8 mouse cellular contexts compared by ENCODE assay signal in the genomic region with DNA sequence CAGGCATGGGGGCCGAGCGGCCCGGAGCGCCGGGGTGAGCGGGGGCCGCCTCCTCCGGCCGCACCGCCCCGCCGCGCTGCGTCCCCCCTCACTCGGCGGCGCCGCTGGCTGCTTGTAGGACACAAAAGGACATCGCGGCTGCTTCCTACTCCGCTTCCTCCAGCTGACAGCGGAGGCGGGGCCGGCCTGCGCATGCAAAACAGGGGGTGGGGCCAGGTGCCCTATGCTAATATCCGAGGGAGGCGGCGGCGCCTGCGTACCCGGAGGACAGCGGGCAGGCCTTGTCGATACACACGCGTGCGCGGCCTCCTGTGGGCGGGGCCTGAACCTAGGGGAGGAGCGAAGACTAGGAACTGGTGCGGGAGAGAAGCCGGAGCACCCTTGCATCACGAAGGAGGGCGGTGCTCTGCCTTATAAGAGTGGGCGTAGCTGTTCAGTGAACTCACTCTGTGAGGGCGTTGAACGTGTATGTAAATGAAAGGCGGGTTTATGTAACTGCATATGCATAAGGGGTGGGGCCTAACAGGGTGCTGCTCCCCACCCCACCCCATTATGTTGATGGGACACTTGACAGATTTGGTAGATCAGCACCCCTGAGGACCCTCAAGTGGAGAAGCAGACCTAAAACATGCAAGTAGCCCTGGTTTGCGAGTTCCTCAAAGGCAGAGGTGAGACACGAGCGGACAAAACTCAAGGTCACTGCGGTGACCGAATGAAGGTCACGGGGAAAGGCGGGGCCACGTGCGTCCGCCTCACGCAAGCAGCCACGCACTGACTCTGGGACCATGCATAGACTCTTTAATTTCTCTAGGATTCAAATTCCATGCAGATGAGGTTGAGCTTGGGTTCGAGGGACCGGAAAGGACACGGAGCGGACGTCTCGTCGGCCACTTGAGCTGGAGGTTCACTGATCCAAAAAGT. TPM values are rescaled to one million over a fixed set of nuclear protein-coding genes. Genes with fewer than 3 reads are reported as not detected.
DNase-seq lines count a peak whose midpoint lies in the region; ATAC-seq lines count a peak whose summit lies in the region.

A gene (minus strand): TSS at position 167 of the 921 bp plus-strand sequence.

- peaks cover 35% of the 10 kb centered on the region for H3K27me3 ChIP-seq in hindbrain, embryonic 16.5 days (replicated peaks; ENCODE audit: control insufficient read depth, insufficient read depth, low read length)

- peak within 1 kb of the TSS; percentile 87 for H3K4me3 ChIP-seq in hindbrain, embryonic 16.5 days (ENCODE audit: low read length)
- H3K4me3 ChIP-seq in macrophage (ENCODE audit: inconsistent target) = peak within 1 kb of the TSS; percentile 85

- H3K9ac ChIP-seq in hindbrain, embryonic 16.5 days (ENCODE audit: low read depth, low read length) = peak within 1 kb of the TSS; percentile 95

- peaks cover 44% of the 10 kb centered on the region for H3K79me2 ChIP-seq in macrophage (ENCODE audit: inconsistent target)

- peak; percentile 96 for ATAC-seq in hindbrain, embryonic 16.5 days

- no peaks in the 10 kb centered on the region for H3K9me3 ChIP-seq in hindbrain, embryonic 16.5 days (ENCODE audit: control insufficient read depth, low read length)

- H3K27ac ChIP-seq in hindbrain, embryonic 16.5 days (ENCODE audit: low read depth, low read length) = peak within 1 kb of the TSS; percentile 87
- peak within 1 kb of the TSS; percentile 83 for H3K27ac ChIP-seq in macrophage

- H3K36me3 ChIP-seq in hindbrain, embryonic 16.5 days (ENCODE audit: control insufficient read depth, insufficient read depth, low read length) = no peaks in the 10 kb centered on the region
- H3K36me3 ChIP-seq in macrophage (ENCODE audit: inconsistent target) = peaks cover 11% of the 10 kb centered on the region; the same call in 1 of the 2 replicates

- peak; percentile 100 for DNase-seq in WW6 (ENCODE audit: low read depth, low spot score)
- peak; percentile 97 to 98 for DNase-seq in cerebellum, postnatal 4 days (ENCODE audit: low spot score in 2 of 2)
- DNase-seq in gastrocnemius, adult 18-20 months (ENCODE audit: low spot score) = peak; percentile 100
- DNase-seq in left cerebral cortex, adult 18-20 months (ENCODE audit: low spot score in 2 of 2) = peak; percentile 100
- peak; percentile 100 for DNase-seq in right cerebral cortex, adult 18-20 months
- DNase-seq in urinary bladder, postnatal 10 days (ENCODE audit: low spot score) = peak; percentile 100

- peak within 1 kb of the TSS; percentile 86 for H3K4me2 ChIP-seq in hindbrain, embryonic 16.5 days (ENCODE audit: low read length)

- peaks cover 25% of the 10 kb centered on the region for H3K4me1 ChIP-seq in hindbrain, embryonic 16.5 days (ENCODE audit: control insufficient read depth, insufficient read depth, low read depth, low read length)

- under 1% methylated on average over 61 of the region's 66 CpGs for WGBS in hindbrain, embryonic 16.5 days
- WGBS in macrophage (ENCODE audit: missing documents) = under 1% methylated on average over 66 of the region's 66 CpGs

RNA-seq across cellular contexts. Expression of the gene that starts here (rescaled TPM):
- 10 to 100 TPM; 76.5 to 93.1 TPM for total RNA-seq in gastrocnemius, adult 18-20 months (2021)
- polyA plus RNA-seq in hindbrain, embryonic 16.5 days (2015; fragmentation: Nextera tagmentation; extraction: Ambion mirVana) = 17.7 and 17.8 TPM in 2 replicates
- 10 to 100 TPM; 69.5 to 72.2 TPM for total RNA-seq in left cerebral cortex, adult 18-20 months (2021)
- total RNA-seq in macrophage (2018; cell fraction: chromatin; rRNA removed) = 100 to 1,000 TPM in 19 of 26 experiments, 10 to 100 TPM in 7; 69.4 to 227 (median 145) TPM
- total RNA-seq in macrophage (2018; cell fraction: cytosol; rRNA removed) = 10 to 100 TPM; 19.1 to 43.0 (median 29.9) TPM
- total RNA-seq in macrophage (2018; cell fraction: nucleus; rRNA removed) = 100 to 1,000 TPM in 3 of 26 experiments, 10 to 100 TPM in 23; 55.8 to 110 (median 84.3) TPM
- polyA plus RNA-seq in macrophage (2018) = 11.0 to 32.7 TPM (median 31.3 TPM) in 3 replicates

Comparison
In these comparisons a context has a peak if more than half of its experiments do, and no peak if none do; other contexts are left out.
1. Peak in every context shown above with its lines: DNase-seq, ATAC-seq, H3K4me3 ChIP-seq and H3K27ac ChIP-seq.